Mouse (Mus musculus): ENCODE data around the gene Hivep1. TPM values are rescaled to one million over a fixed set of nuclear protein-coding genes. Genes with fewer than 3 reads are reported as not detected.

Hivep1 gene
- polyA plus RNA-seq (2015; fragmentation: Nextera tagmentation; extraction: Ambion mirVana), result 1.7 and 2.3 TPM in 2 replicates

DNA sequence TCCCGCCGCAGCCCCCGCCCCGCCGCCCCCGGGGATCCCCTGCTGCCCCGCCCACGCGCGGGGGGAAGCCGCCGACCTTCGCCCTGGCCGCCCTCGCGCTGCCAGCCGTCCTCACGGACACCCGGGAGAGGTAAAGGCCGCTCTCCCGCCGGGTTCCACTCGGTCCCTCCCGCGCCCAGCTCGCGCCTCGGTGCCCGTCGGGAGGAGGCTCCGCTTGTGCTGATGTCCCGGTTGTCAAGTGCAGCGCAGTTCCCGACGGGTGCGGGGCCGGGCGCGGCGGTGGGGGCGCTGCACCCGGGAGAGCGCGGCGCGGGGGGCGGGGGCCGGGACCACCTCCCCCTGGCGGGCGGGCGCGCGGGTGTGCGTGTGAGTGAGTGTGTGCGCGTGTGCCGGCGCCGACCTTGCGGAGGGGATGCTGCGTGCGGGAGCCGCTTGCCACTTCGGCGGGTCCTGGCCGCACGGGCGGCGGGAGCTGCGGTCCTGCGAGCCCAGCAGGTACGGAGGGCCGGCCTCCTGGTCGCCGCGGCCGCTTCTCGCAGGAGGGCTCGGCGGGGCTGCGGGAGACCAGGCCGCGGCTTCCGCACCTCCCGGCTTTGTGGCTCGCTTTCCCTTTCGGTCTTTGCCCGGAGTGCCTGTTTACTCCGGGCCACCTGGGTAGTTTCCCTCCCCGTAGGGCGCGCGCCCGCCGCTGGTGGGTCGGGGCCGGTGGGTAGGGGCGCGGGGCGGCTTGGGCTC, at the start of gene Hivep1:
Gene Hivep1, plus strand, starts transcription at position 61 of the 735 bp plus-strand sequence.
- Histone ChIP-seq H3K4me2 (ENCODE audit: low read depth, low read length) (peak within 1 kb of the TSS; percentile 98), H3K36me3 (ENCODE audit: control insufficient read depth, insufficient read depth) (peaks cover 12% of the 10 kb centered on the region), H3K27ac (ENCODE audit: low read length) (peak within 1 kb of the TSS; percentile 91), H3K9me3 (replicated peaks; ENCODE audit: control insufficient read depth, low read length) (no peaks in the 10 kb centered on the region), H3K4me3 (ENCODE audit: low read depth, low read length) (peak within 1 kb of the TSS; percentile 92), H3K4me1 (ENCODE audit: control insufficient read depth, low read depth, low read length) (peaks cover 19% of the 10 kb centered on the region), H3K9ac (ENCODE audit: low read depth, low read length) (peak within 1 kb of the TSS; percentile 85), H3K27me3 (ENCODE audit: control insufficient read depth, insufficient read depth, low read depth, low read length) (no peaks in the 10 kb centered on the region)
- peak; percentile 2; the same call in 1 of the 2 replicates for ATAC-seq (ENCODE audit: low read depth)
- WGBS (ENCODE audit: insufficient replicate concordance), result 0% methylated on average over 48 of the region's 100 CpGs

DNA sequence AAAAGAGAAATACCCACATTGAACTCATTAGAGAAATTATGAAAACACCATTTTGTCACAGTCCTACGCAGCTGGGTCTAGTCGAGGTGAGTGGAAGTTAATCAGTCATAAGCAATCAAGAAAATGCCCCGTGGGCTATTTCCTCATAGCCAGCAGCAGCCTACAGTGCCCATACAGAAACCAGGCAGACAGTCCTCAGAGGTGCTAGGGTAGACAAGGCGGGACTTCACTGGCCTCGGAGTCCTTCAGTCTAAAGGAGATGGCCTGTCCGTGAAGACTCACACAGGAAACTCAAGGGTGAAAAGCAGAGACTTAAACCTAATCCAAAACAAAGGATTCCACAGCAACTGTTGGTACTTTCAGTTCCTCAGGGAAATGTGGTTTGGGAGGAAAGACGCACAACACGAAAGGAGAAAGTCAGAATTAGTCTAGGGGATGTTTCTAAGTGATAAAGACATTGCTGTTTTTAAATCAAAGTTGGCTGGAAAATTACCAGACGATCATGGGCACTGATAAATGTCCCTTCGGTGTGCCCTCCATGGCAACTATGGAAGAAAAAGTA, 36.3 kb upstream of the Hivep1 start:
- no peaks in the 10 kb centered on the region for H3K9me3 ChIP-seq (replicated peaks; ENCODE audit: control insufficient read depth, low read length)
- no peak overlapping the region for H3K9ac ChIP-seq (ENCODE audit: low read depth, low read length)
- H3K36me3 ChIP-seq (ENCODE audit: control insufficient read depth, insufficient read depth), result no peaks in the 10 kb centered on the region
- no peak overlapping the region for H3K27ac ChIP-seq (ENCODE audit: low read length)
- WGBS (ENCODE audit: insufficient replicate concordance), result 50% methylated on average over 10 of the region's 10 CpGs
- ATAC-seq (ENCODE audit: low read depth), result no peak
- H3K4me1 ChIP-seq (ENCODE audit: control insufficient read depth, low read depth, low read length), result no peaks in the 10 kb centered on the region
- H3K4me2 ChIP-seq (ENCODE audit: low read depth, low read length), result no peak overlapping the region
- H3K4me3 ChIP-seq (ENCODE audit: low read depth, low read length), result no peak overlapping the region
- no peaks in the 10 kb centered on the region for H3K27me3 ChIP-seq (ENCODE audit: control insufficient read depth, insufficient read depth, low read depth, low read length)

DNA sequence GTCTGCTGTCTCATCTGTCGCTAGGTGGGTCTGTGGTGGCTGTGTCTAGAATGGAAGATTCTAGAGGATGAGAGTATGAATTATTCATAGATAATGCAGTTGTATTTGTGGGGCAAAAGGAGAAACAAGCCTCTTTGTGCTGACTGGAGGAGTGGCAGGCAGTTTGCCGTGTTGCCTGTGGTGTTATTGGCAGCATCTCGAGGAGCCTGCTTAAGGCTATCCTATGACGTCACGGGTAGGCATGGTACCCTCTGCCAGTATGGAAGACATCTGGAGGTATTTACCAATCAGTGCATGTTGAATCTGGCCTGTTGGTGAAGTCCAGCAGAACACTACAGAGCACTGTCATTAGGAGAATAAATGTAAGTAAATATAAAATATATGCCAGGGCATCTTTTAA, 35.6 kb upstream of the Hivep1 start:
- ATAC-seq (ENCODE audit: low read depth), result no peak
- 69% methylated on average over 5 of the region's 5 CpGs for WGBS (ENCODE audit: insufficient replicate concordance)
- H3K27me3 ChIP-seq (ENCODE audit: control insufficient read depth, insufficient read depth, low read depth, low read length), result no peaks in the 10 kb centered on the region
- no peak overlapping the region for H3K9ac ChIP-seq (ENCODE audit: low read depth, low read length)
- no peaks in the 10 kb centered on the region for H3K36me3 ChIP-seq (ENCODE audit: control insufficient read depth, insufficient read depth)
- no peak overlapping the region for H3K4me3 ChIP-seq (ENCODE audit: low read depth, low read length)
- no peaks in the 10 kb centered on the region for H3K4me1 ChIP-seq (ENCODE audit: control insufficient read depth, low read depth, low read length)
- H3K9me3 ChIP-seq (replicated peaks; ENCODE audit: control insufficient read depth, low read length), result no peaks in the 10 kb centered on the region
- H3K27ac ChIP-seq (ENCODE audit: low read length), result no peak overlapping the region
- H3K4me2 ChIP-seq (ENCODE audit: low read depth, low read length), result no peak overlapping the region

DNA sequence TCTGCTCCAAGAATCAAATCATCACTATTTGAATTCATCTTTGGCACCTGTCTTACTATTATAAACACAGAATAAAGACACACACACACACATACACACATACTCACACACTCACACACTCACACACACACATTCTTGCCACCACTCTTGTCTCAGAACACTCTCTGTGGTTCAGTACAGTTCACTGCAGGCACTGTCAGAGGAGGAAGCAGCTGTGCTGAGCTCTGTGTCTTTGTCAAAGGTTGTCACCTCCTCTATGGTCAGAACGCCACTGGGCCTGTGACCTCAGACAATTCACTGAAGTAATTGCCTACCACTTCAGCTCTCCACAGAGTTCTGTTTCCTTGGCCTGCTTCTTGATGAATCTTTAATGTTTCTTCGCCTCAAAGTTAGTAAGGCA, 33.5 kb upstream of the Hivep1 start:
- Histone ChIP-seq H3K36me3 (ENCODE audit: control insufficient read depth, insufficient read depth) (no peaks in the 10 kb centered on the region), H3K4me3 (ENCODE audit: low read depth, low read length) (no peak overlapping the region), H3K9me3 (replicated peaks; ENCODE audit: control insufficient read depth, low read length) (no peaks in the 10 kb centered on the region), H3K4me1 (ENCODE audit: control insufficient read depth, low read depth, low read length) (no peaks in the 10 kb centered on the region), H3K27ac (ENCODE audit: low read length) (no peak overlapping the region), H3K9ac (ENCODE audit: low read depth, low read length) (no peak overlapping the region), H3K4me2 (ENCODE audit: low read depth, low read length) (no peak overlapping the region), H3K27me3 (ENCODE audit: control insufficient read depth, insufficient read depth, low read depth, low read length) (no peaks in the 10 kb centered on the region)
- ATAC-seq (ENCODE audit: low read depth), result no peak
- WGBS (ENCODE audit: insufficient replicate concordance), result 40% methylated on average over 2 of the region's 2 CpGs

DNA sequence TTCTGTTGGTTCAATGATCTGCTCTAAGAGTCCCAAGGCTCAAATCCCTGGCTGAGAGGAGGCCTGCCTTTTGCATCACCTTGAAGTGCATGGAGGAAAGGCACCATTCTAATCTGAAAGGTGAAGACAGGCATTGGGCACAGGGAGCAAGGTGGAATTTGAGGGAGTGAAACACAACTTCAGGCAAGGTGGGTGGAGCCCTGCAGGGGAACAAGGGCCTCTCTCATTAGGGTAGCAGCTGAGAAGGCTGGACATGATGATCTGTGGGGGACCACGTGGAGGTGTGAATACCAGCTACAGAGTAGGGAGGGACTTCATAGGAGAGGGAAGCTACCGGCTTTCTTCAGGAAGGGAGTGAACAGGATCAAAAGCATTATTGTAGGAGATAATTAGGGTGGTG, 10.6 kb upstream of the Hivep1 start:
- H3K4me1 ChIP-seq (ENCODE audit: control insufficient read depth, low read depth, low read length), result no peaks in the 10 kb centered on the region
- WGBS (ENCODE audit: insufficient replicate concordance), result 19% methylated on average over 2 of the region's 2 CpGs

DNA sequence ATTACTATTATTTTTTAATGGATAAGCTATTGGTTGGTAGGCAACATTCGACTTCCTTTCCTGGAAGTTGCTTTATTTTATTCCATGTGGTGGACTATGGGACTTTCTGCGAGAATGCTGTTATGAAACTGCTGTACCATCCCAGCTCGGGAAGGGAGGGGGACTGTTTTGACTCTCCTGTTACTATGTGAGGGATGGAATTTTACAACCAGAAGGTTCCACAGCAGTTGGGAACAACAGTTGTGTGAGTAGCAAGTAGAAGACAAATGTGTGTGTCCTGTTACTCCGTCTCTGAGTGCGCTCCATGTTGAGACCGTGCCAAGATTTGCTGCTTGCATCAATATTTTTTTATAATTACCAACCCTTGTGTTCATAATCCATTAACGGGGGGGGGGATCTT, 8.4 kb upstream of the Hivep1 start:
- no peak overlapping the region for H3K9ac ChIP-seq (ENCODE audit: low read depth, low read length)
- WGBS (ENCODE audit: insufficient replicate concordance), result 69% methylated on average over 7 of the region's 7 CpGs
- no peak overlapping the region for H3K4me3 ChIP-seq (ENCODE audit: low read depth, low read length)
- H3K4me1 ChIP-seq (ENCODE audit: control insufficient read depth, low read depth, low read length), result no peaks in the 10 kb centered on the region
- H3K9me3 ChIP-seq (replicated peaks; ENCODE audit: control insufficient read depth, low read length), result no peaks in the 10 kb centered on the region
- no peaks in the 10 kb centered on the region for H3K27me3 ChIP-seq (ENCODE audit: control insufficient read depth, insufficient read depth, low read depth, low read length)
- H3K27ac ChIP-seq (ENCODE audit: low read length), result no peak overlapping the region
- no peak for ATAC-seq (ENCODE audit: low read depth)
- H3K4me2 ChIP-seq (ENCODE audit: low read depth, low read length), result no peak overlapping the region
- H3K36me3 ChIP-seq (ENCODE audit: control insufficient read depth, insufficient read depth), result no peaks in the 10 kb centered on the region

More for the DNA sequence above, 10.6 kb upstream of the Hivep1 start:
- ATAC-seq (ENCODE audit: low read depth), result no peak
- H3K4me2 ChIP-seq (ENCODE audit: low read depth, low read length), result no peak overlapping the region
- no peaks in the 10 kb centered on the region for H3K27me3 ChIP-seq (ENCODE audit: control insufficient read depth, insufficient read depth, low read depth, low read length)
- no peak overlapping the region for H3K4me3 ChIP-seq (ENCODE audit: low read depth, low read length)
- H3K36me3 ChIP-seq (ENCODE audit: control insufficient read depth, insufficient read depth), result no peaks in the 10 kb centered on the region
- H3K9me3 ChIP-seq (replicated peaks; ENCODE audit: control insufficient read depth, low read length), result no peaks in the 10 kb centered on the region
- no peak overlapping the region for H3K9ac ChIP-seq (ENCODE audit: low read depth, low read length)
- H3K27ac ChIP-seq (ENCODE audit: low read length), result no peak overlapping the region

DNA sequence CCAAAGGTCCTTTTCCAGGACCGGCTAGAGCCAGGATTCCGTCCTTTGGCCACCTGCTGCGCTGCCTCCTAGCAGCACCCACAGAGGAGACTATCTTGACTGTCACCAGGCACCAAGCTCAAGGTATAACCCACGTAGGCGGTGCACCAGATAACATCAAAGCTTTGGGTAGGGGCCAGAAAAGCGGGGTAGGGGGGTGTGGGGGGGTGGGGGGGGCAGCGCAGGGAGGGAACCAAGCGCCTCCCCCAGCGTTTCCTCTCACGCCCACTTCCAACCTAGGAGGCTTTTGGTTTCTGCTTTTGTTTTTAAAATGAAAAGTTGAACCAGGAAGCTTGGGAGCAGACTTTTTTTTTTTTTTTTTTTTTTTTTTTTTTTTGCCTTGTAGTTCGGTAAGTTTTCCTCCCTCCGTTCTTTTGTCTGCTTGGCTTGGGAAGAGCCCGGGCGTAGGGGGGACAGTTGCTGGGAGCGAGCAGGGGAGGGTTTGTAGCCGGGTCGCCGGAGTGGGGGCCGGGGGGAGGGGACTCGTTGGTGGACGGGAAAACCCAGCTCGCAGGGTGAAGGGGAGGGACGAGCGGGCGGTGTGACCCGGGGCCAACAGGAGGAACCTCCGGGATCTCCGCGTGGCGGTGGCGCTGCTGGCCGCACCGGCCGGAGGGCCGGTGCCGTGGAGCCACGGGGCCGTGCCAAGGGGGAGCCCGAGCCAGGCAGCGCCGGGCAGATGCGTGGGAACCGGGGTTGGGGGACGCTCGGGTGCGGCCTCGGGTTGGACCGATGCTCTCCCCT, 2.6 kb upstream of the Hivep1 start:
- no peaks in the 10 kb centered on the region for H3K9me3 ChIP-seq (replicated peaks; ENCODE audit: control insufficient read depth, low read length)
- under 1% methylated on average over 48 of the region's 48 CpGs for WGBS (ENCODE audit: insufficient replicate concordance)

DNA sequence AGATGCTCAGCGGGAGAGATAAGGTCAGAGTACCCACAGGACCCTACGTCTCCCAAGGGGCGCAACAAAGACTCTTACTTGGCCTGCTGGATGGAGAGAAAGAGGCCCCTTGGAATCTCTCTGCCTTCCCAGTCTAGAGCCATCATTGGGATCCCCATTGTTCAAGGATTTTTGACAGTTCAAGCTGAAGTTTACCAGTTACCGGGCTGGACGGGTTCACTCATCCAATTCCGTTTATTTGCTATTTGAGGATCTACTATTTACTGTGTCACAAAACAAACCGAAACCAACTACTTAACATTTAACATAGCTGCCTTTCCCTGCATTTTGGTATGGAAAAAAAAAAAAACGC, 2.1 kb upstream of the Hivep1 start:
- WGBS (ENCODE audit: insufficient replicate concordance), result under 1% methylated on average over 8 of the region's 8 CpGs

More for the DNA sequence above, 2.6 kb upstream of the Hivep1 start:
- ATAC-seq (ENCODE audit: low read depth), result no peak
- H3K4me2 ChIP-seq (ENCODE audit: low read depth, low read length), result peak overlapping the region; percentile 98
- H3K27ac ChIP-seq (ENCODE audit: low read length), result peak overlapping the region; percentile 70
- H3K36me3 ChIP-seq (ENCODE audit: control insufficient read depth, insufficient read depth), result no peaks in the 10 kb centered on the region
- H3K4me3 ChIP-seq (ENCODE audit: low read depth, low read length), result peak overlapping the region; percentile 77
- peak overlapping the region; percentile 74 for H3K9ac ChIP-seq (ENCODE audit: low read depth, low read length)
- H3K4me1 ChIP-seq (ENCODE audit: control insufficient read depth, low read depth, low read length), result peaks cover 12% of the 10 kb centered on the region
- no peaks in the 10 kb centered on the region for H3K27me3 ChIP-seq (ENCODE audit: control insufficient read depth, insufficient read depth, low read depth, low read length)

DNA sequence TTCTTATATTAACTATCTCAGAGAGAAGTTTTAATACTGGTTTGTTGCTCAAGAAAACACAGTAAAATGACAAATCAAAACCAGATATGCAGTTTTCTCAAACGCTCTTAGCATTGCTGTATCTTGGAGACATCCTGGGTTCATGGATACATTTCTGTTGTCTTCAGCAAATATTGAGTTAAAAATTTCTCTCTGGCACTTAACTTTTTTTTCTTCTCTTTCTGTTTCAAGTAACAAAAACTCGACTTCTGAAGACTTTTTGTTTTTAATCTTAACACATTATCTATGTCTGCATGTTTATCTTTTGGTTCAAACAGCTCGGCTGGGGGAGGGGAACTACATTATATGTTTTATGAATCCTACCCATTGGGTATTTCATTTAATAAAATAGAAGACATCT, 1.7 kb upstream of the Hivep1 start:
- ATAC-seq (ENCODE audit: low read depth), result no peak
- peaks cover 19% of the 10 kb centered on the region for H3K4me1 ChIP-seq (ENCODE audit: control insufficient read depth, low read depth, low read length)
- H3K36me3 ChIP-seq (ENCODE audit: control insufficient read depth, insufficient read depth), result 0 out of 2 replicates have a peak, but pooled peaks cover under 1% of the 10 kb centered on the region
- peak overlapping the region; percentile 74 for H3K9ac ChIP-seq (ENCODE audit: low read depth, low read length)
- no peak overlapping the region for H3K27ac ChIP-seq (ENCODE audit: low read length)
- peak overlapping the region; percentile 98 for H3K4me2 ChIP-seq (ENCODE audit: low read depth, low read length)
- H3K27me3 ChIP-seq (ENCODE audit: control insufficient read depth, insufficient read depth, low read depth, low read length), result no peaks in the 10 kb centered on the region
- H3K4me3 ChIP-seq (ENCODE audit: low read depth, low read length), result peak overlapping the region; percentile 92
- 2% methylated on average over 3 of the region's 3 CpGs for WGBS (ENCODE audit: insufficient replicate concordance)
- H3K9me3 ChIP-seq (replicated peaks; ENCODE audit: control insufficient read depth, low read length), result no peaks in the 10 kb centered on the region

More for the DNA sequence above, 2.1 kb upstream of the Hivep1 start:
- Histone ChIP-seq H3K4me2 (ENCODE audit: low read depth, low read length) (peak overlapping the region; percentile 98), H3K4me1 (ENCODE audit: control insufficient read depth, low read depth, low read length) (peaks cover 17% of the 10 kb centered on the region), H3K27me3 (ENCODE audit: control insufficient read depth, insufficient read depth, low read depth, low read length) (no peaks in the 10 kb centered on the region), H3K9ac (ENCODE audit: low read depth, low read length) (peak overlapping the region; percentile 74), H3K4me3 (ENCODE audit: low read depth, low read length) (peak overlapping the region; percentile 77), H3K27ac (ENCODE audit: low read length) (peak overlapping the region; percentile 70), H3K36me3 (ENCODE audit: control insufficient read depth, insufficient read depth) (no peaks in the 10 kb centered on the region), H3K9me3 (replicated peaks; ENCODE audit: control insufficient read depth, low read length) (no peaks in the 10 kb centered on the region)
- no peak for ATAC-seq (ENCODE audit: low read depth)
